Mouse (Mus musculus) heart, embryonic 14.5 days (tissue): ENCODE results near the gene Slc4a8. TPM values are rescaled to one million over a fixed set of nuclear protein-coding genes. Genes with fewer than 3 reads are reported as not detected.
A peak's percentile ranks its signal among the peaks of the same experiment; 100 is the strongest.

Source experiments
- ATAC-seq: fragments of 200-750 bp; cut with Nextera tagmentation; 2 replicates; pipeline ENCODE4 v1.8.0; 2017; ENCODE audit warnings: low read depth, moderate TSS enrichment; ENCODE audit not compliant: insufficient number of reproducible peaks, insufficient read depth, low FRiP score
- H3K27ac ChIP-seq, 2 experiments: fragments of 200-500 bp in 1 of 2; fragments of 300-500 bp in 1 of 2; sonication (generic) in 1 of 2; replicated peaks in 1 of 2; 2 replicates each; pipeline ENCODE4 v1.5.1; 2012 to 2014; ENCODE audit warnings: low read depth in 2 of 2, low read length in 2 of 2, control low read depth in 1 of 2, mild to moderate bottlenecking in 1 of 2, mixed read lengths in 1 of 2; ENCODE audit not compliant: control insufficient read depth in 1 of 2, insufficient read depth in 1 of 2
- H3K27me3 ChIP-seq: fragments of 300-500 bp; sonication (generic); 2 replicates; pipeline ENCODE4 v1.6.1; 2014; ENCODE audit warnings: mild to moderate bottlenecking, low read length, control low read depth; ENCODE audit not compliant: control insufficient read depth, insufficient read depth
- H3K36me3 ChIP-seq: fragments of 300-500 bp; sonication (generic); 2 replicates; pipeline ENCODE4 v1.6.1; 2014; ENCODE audit warnings: mild to moderate bottlenecking, control low read depth, low read length, mixed read lengths; ENCODE audit not compliant: control insufficient read depth, insufficient read depth
- H3K4me1 ChIP-seq, 2 experiments: fragments of 200-500 bp in 1 of 2; fragments of 300-500 bp in 1 of 2; sonication (generic) in 1 of 2; 2 replicates each; pipeline ENCODE4 v1.6.1; 2012 to 2014; ENCODE audit warnings: low read length in 2 of 2, control low read depth in 1 of 2, mixed read lengths in 1 of 2; ENCODE audit not compliant: control insufficient read depth in 2 of 2, insufficient read depth in 2 of 2
- H3K4me2 ChIP-seq: fragments of 300-500 bp; sonication (generic); 2 replicates; pipeline ENCODE4 v1.6.1; 2014; ENCODE audit warnings: mild to moderate bottlenecking, low read length
- H3K4me3 ChIP-seq, 2 experiments: fragments of 200-500 bp in 1 of 2; fragments of 300-500 bp in 1 of 2; sonication (generic) in 1 of 2; 2 replicates each; pipeline ENCODE4 v1.5.1; 2012 to 2014; ENCODE audit warnings: low read length in 2 of 2, mild to moderate bottlenecking in 2 of 2, control low read depth in 1 of 2, low read depth in 1 of 2, moderate library complexity in 1 of 2; ENCODE audit not compliant: control insufficient read depth in 1 of 2, insufficient read depth in 1 of 2
- H3K9ac ChIP-seq: fragments of 300-500 bp; sonication (generic); 2 replicates; pipeline ENCODE4 v1.6.1; 2014; ENCODE audit warnings: mild to moderate bottlenecking, low read length
- H3K9me3 ChIP-seq: fragments of 300-500 bp; sonication (generic); 2 replicates; pipeline ENCODE4 v1.6.1; 2016; ENCODE audit warnings: low read length, control low read depth; ENCODE audit not compliant: control insufficient read depth
- WGBS: fragments of 180-500 bp; shearing (Covaris S2); extraction: QIAGEN DNeasy Blood & Tissue Kit; methylation state at CpG from one replicate; pipeline ENCODE4 v1.1.7; 2014; 5-methylcytosine and 5-hydroxymethylcytosine counted together
- polyA plus RNA-seq: library from polyadenylated mRNA; unstranded; fragments of >200 nt; fragmentation: Nextera tagmentation; extraction: Ambion mirVana; gene quantifications from 2 replicates; pipeline ENCODE4 v1.2.1, GENCODE M21; 2014

Slc4a8 gene
- polyA plus RNA-seq, 1 experiment from 2014 or later: 0.76 TPM

DNA sequence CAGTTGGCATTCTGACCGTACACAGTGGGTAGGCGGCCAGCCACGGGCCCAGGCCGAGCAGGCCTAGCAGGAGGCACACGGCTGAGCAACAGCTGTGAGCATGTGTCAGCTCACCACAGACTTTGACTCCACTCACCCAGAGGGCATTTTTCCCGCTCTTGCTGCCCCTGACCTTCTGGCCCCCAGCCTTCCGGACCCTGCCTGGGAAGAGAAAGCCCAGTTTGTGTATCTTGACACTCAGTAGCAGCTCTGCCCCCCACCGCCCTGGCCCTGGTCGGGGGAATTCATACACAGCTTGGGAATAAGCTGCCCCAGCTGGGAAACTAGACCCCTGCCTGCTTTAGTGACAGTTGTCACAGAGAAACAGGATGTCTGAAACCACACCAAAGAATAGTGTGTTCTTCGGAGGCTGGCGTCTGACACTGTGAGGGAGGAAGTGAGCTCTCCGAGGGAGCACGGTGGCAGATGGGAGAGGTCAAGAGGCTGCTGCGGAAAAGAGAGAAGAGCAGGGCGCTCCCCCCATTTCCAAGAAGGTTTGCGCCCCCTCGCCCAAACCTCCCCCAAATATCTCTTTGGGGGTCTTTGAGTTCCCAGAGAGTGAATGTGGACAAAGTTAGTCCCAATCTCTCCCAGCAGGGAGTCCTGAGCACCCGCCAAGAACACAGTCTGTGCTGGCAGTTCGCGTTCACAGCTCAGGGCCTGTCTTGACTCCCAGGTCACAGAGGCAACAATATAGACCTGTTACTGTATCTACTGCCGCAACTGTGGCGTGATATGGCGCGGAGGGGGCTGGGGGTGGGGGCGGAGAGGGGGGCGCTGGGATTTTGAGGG lies 83.7 kb downstream of the Slc4a8 start:
- Histone ChIP-seq H3K9ac (no peak overlapping the region), H3K4me1 (no peaks in the 10 kb centered on the region), H3K9me3 (0 out of 2 replicates have a peak, but pooled peaks cover 5% of the 10 kb centered on the region), H3K4me3 (no peak overlapping the region), H3K27me3 (no peaks in the 10 kb centered on the region), H3K4me2 (no peak overlapping the region), H3K27ac (no peak overlapping the region), H3K36me3 (no peaks in the 10 kb centered on the region)
- no peak for ATAC-seq
- WGBS: 39% methylated on average over 26 of the region's 26 CpGs

DNA sequence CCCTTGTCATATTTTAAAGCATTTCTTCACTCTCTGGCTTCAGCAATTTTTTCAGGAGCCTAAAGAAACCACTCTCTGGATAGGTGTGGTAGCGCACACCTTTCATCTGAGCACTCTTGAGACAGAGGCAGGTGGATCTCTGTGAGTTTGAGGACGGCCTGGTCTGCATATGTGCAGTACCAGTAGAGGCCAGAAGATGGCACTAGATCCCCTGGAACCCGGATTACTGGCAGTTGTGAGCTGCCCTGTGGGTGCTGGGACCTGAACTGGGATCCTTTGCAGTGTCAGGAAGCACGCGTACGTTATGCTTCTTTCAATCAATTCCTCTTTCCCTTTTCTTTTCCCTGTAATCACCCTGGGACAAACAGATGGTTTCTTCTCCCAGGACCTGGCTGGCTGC lies 85.6 kb downstream of the Slc4a8 start:
- H3K9me3 ChIP-seq: 0 out of 2 replicates have a peak, but pooled peaks cover 5% of the 10 kb centered on the region
- no peak overlapping the region for H3K4me2 ChIP-seq
- 78% methylated on average over 6 of the region's 6 CpGs for WGBS
- H3K27ac ChIP-seq: no peak overlapping the region
- no peaks in the 10 kb centered on the region for H3K36me3 ChIP-seq
- H3K9ac ChIP-seq: no peak overlapping the region
- H3K4me3 ChIP-seq: no peak overlapping the region
- no peaks in the 10 kb centered on the region for H3K27me3 ChIP-seq
- H3K4me1 ChIP-seq: no peaks in the 10 kb centered on the region
- ATAC-seq: no peak

DNA sequence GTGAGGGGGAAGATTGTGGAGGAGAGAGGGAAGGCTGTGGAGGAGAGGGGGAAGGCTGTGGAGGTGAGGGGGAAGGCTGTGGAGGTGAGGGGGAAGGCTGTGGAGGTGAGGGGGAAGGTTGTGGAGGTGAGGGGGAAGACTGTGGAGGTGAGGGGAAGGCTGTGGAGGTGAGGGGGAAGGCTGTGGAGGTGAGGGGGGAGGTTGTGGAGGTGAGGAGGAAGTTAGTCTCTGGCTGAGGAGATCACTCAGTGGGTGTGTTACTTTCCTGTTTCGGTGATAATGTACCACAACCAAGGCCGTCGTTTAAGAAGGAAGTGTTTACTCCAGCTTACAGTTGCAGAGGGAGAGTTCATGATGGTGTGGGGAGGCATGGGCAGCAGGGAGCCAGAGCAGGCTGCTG lies 96.0 kb downstream of the Slc4a8 start:
- no peak overlapping the region for H3K27ac ChIP-seq

DNA sequence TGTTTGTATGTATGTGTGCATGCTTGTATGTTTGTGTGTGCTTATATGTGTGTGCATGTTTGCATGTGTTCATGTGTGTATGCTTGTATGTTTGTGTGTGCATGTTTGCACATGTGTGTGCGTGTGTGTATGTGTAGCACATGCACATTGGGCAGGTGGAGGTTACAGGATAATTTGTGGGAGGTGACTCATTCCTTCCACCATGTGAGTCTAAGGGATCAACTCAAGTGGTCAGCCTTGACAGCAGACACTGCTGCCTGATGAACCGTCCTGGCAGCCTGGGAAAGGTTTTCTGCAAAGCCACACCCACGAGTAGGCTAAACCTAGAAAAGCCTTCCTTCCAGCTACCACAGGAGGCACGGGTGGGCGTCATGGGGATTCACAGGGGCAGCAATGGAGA lies 99.3 kb downstream of the Slc4a8 start:
- Histone ChIP-seq H3K4me1 (no peaks in the 10 kb centered on the region), H3K4me2 (no peak overlapping the region), H3K4me3 (no peak overlapping the region), H3K9me3 (peaks cover 4% of the 10 kb centered on the region; the same call in 1 of the 2 replicates), H3K9ac (no peak overlapping the region), H3K27me3 (peaks cover 7% of the 10 kb centered on the region; the same call in 1 of the 2 replicates), H3K36me3 (no peaks in the 10 kb centered on the region), H3K27ac (no peak overlapping the region)
- no peak for ATAC-seq
- WGBS: 21% methylated on average over 5 of the region's 5 CpGs

More for the DNA sequence above, 96.0 kb downstream of the Slc4a8 start:
- Histone ChIP-seq H3K27me3 (no peaks in the 10 kb centered on the region), H3K4me3 (no peak overlapping the region), H3K4me2 (no peak overlapping the region), H3K4me1 (no peaks in the 10 kb centered on the region), H3K9me3 (no peaks in the 10 kb centered on the region), H3K9ac (no peak overlapping the region), H3K36me3 (no peaks in the 10 kb centered on the region)
- WGBS: 57% methylated on average over 3 of the region's 3 CpGs
- no peak for ATAC-seq

DNA sequence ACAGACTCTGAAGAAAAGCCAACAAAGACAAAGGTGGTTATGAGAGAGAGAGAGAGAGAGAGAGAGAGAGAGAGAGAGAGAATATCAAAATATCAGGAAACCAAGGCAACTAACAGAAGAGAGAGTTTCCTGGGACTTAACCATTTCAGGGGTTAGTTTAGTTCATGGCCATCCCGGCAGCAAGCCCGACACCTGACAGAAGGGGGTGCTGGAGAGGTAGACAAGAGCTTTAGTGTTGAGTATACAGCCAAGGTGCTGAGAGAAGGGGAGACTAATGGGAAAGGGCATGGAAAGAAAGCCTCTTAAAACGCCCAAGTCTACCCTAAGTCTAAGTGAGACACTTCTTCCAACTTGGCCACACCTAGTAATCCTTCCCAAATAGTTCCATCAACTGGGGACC lies 104.0 kb downstream of the Slc4a8 start:
- peaks cover 3 to 5% of the 10 kb centered on the region in 2 experiments; a peak in 2 of 4 replicates for H3K4me1 ChIP-seq
- peaks cover 4% of the 10 kb centered on the region; the same call in 1 of the 2 replicates for H3K9me3 ChIP-seq
- H3K36me3 ChIP-seq: no peaks in the 10 kb centered on the region
- H3K4me3 ChIP-seq: no peak overlapping the region
- WGBS: 42% methylated on average over 3 of the region's 3 CpGs
- no peak overlapping the region for H3K9ac ChIP-seq
- H3K27me3 ChIP-seq: peaks cover 30% of the 10 kb centered on the region
- no peak overlapping the region for H3K27ac ChIP-seq
- no peak for ATAC-seq
- H3K4me2 ChIP-seq: no peak overlapping the region

DNA sequence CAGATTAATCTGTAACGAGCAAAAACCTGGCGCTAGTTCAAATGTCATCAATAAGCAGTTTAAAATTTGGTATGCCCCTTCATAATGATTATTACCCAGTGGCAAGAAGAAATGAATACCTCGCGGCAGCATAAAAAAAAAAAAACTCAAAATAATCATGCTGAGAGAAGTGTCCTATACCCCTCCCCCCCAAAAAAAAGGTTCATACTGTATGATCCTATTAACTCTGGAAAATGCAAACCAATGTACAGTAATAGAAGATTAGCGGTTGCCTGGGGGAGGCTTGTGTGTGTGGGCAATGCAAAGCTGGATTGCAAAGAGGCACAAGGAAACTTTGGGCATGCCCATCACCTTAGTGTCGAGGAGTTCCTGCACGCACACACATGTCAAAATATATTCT lies 108.0 kb downstream of the Slc4a8 start, which contains the start of gene Scn8a:
Gene Scn8a (plus strand): TSS at position 301 of the 400 bp plus-strand sequence.
- Histone ChIP-seq H3K9me3 (peaks cover 4% of the 10 kb centered on the region; the same call in 1 of the 2 replicates), H3K36me3 (no peaks in the 10 kb centered on the region), H3K27ac (no peak within 1 kb of the TSS), H3K4me2 (peak within 1 kb of the TSS; percentile 88), H3K4me1 (peaks cover 3 to 12% of the 10 kb centered on the region in 2 experiments; a peak in 2 of 4 replicates), H3K4me3 (peak within 1 kb of the TSS; percentile 55 to 57), H3K9ac (no peak within 1 kb of the TSS), H3K27me3 (peaks cover 60% of the 10 kb centered on the region)
- 73% methylated on average over 7 of the region's 7 CpGs for WGBS
- no peak for ATAC-seq

DNA sequence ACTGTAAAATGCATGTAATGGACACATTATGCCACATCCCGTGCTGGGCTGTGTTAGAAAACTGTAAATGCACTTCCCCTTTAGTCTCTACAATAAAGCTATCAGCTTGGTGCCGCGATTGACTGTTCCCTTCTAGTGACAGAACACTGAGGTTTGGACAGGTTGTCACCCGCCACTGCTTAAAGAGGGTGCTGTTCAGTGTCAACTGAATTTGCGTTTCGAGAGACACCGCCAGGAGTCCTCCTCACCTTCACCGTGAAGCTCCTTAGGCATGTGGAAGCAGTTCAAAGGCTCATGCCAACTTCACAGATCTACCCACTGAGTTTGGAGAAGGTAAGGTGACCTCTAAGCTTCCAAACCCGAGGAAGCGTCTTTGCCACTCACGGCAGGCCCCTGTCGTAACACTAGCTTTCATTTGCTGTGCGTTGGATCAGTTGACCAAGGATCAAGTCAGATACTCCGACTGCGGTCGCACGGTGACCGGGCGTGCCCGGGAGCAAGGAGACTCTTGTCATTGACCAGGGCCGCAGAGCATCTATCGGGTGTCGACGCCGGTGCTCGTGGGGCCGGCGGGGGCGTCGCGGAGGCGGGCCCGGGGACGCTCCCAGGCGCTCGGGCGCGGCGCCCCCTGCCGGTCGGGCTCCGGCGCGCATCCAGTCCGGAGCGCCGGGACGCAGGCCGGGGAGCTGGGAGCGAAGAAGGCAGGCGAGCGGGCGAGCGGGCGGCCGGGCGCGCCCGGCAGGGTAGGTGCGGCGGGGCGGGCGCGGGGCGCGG lies 108.6 kb downstream of the Slc4a8 start:
- H3K27ac ChIP-seq: no peak overlapping the region
- 2% methylated on average over 54 of the region's 66 CpGs for WGBS
- peaks cover 3 to 12% of the 10 kb centered on the region in 2 experiments; a peak in 2 of 4 replicates for H3K4me1 ChIP-seq
- no peak for ATAC-seq
- peak overlapping the region; percentile 88 for H3K4me2 ChIP-seq
- H3K9me3 ChIP-seq: peaks cover 4% of the 10 kb centered on the region; the same call in 1 of the 2 replicates
- H3K36me3 ChIP-seq: no peaks in the 10 kb centered on the region
- no peak overlapping the region for H3K9ac ChIP-seq
- H3K27me3 ChIP-seq: peaks cover 66% of the 10 kb centered on the region
- H3K4me3 ChIP-seq: peak overlapping the region; percentile 25 to 55
